Mouse (Mus musculus) liver, embryonic 14.5 days (tissue): Measurements from ENCODE around the gene Zcchc4. TPM values are rescaled to one million over a fixed set of nuclear protein-coding genes. Genes with fewer than 3 reads are reported as not detected.

Experiments used
- ATAC-seq: fragments of 200-750 bp; cut with Nextera tagmentation; 2 replicates; pipeline ENCODE4 v1.8.0; 2017; ENCODE audit warnings: moderate number of reproducible peaks, mild to moderate bottlenecking, moderate library complexity; ENCODE audit not compliant: insufficient read depth
- DNase-seq, 3 experiments: peaks; one replicate each; pipeline ENCODE4 v3.0.0-alpha.2; 2012 to 2013; ENCODE audit warnings: low read depth in 3 of 3, low spot score in 3 of 3
- H3K27ac ChIP-seq: fragments of 300-500 bp; sonication (generic); 2 replicates; pipeline ENCODE4 v1.5.1; 2014; ENCODE audit warnings: moderate library complexity, mild to moderate bottlenecking, control low read depth, inconsistent platforms
- H3K27me3 ChIP-seq: fragments of 300-500 bp; sonication (generic); 2 replicates; pipeline ENCODE4 v1.6.1; 2014; ENCODE audit warnings: mild to moderate bottlenecking, low read length, moderate library complexity; ENCODE audit not compliant: control insufficient read depth, insufficient read depth
- H3K36me3 ChIP-seq: fragments of 300-500 bp; sonication (generic); replicated peaks from 2 replicates; pipeline ENCODE4 v1.6.1; 2014; ENCODE audit warnings: low read depth; ENCODE audit not compliant: control insufficient read depth, insufficient read depth
- H3K4me1 ChIP-seq, 2 experiments: fragments of 200-500 bp in 1 of 2; fragments of 300-500 bp in 1 of 2; sonication (generic) in 1 of 2; replicated peaks; 2 replicates each; pipeline ENCODE4 v1.6.1; 2012 to 2014; ENCODE audit warnings: antibody characterized with exemption in 1 of 2, inconsistent platforms in 1 of 2, low read length in 1 of 2; ENCODE audit not compliant: control insufficient read depth in 2 of 2, insufficient read depth in 2 of 2
- H3K4me2 ChIP-seq: fragments of 300-500 bp; sonication (generic); 2 replicates; pipeline ENCODE4 v1.6.1; 2014; ENCODE audit warnings: low read depth, mild to moderate bottlenecking, control low read depth, moderate library complexity
- H3K4me3 ChIP-seq, 2 experiments: fragments of 200-500 bp in 1 of 2; fragments of 300-500 bp in 1 of 2; sonication (generic) in 1 of 2; 2 replicates each; pipeline ENCODE4 v1.5.1; 2012 to 2014; ENCODE audit warnings: low read depth in 2 of 2, low read length in 2 of 2, mild to moderate bottlenecking in 2 of 2, control low read depth in 1 of 2, inconsistent platforms in 1 of 2, moderate library complexity in 1 of 2; ENCODE audit not compliant: insufficient read depth in 1 of 2
- H3K9ac ChIP-seq: fragments of 300-500 bp; sonication (generic); replicated peaks from 2 replicates; pipeline ENCODE4 v1.6.1; 2014; ENCODE audit warnings: mild to moderate bottlenecking, control low read depth, moderate library complexity
- H3K9me3 ChIP-seq: fragments of 300-500 bp; sonication (generic); 2 replicates; pipeline ENCODE4 v1.6.1; 2016; ENCODE audit warnings: low read length, mixed read lengths; ENCODE audit not compliant: control insufficient read depth
- CTCF ChIP-seq: IDR thresholded peaks from 2 replicates; pipeline ENCODE4 v1.5.1; 2016; ENCODE audit warnings: antibody characterized with exemption, low read depth, control low read depth
- EP300 ChIP-seq: IDR thresholded peaks from 2 replicates; pipeline ENCODE4 v1.6.1; 2016; ENCODE audit warnings: antibody characterized with exemption, low read depth
- WGBS: fragments of 180-500 bp; shearing (Covaris S2); extraction: QIAGEN DNeasy Blood & Tissue Kit; methylation state at CpG from one replicate; pipeline ENCODE4 v1.1.7; 2014; ENCODE audit not compliant: insufficient replicate concordance; 5-methylcytosine and 5-hydroxymethylcytosine counted together
- polyA plus RNA-seq, 2 experiments: library from polyadenylated mRNA; depleted of rRNA in 1 of 2; stranded (reverse) in 1 of 2; unstranded in 1 of 2; fragments of >200 nt; fragmentation: Nextera tagmentation in 1 of 2; extraction: Ambion mirVana in 1 of 2; gene quantifications; 2 replicates each; pipeline versions ENCODE4 v1.2.1 to v1.2.3; 2012 to 2014

Zcchc4 gene
- polyA plus RNA-seq, 2 experiments, result 5.8 to 5.9 TPM

- DNase-seq, result no peak
- no peaks in the 10 kb centered on the region for H3K27me3 ChIP-seq
- 35% methylated on average over 7 of the region's 7 CpGs for WGBS
- H3K9ac ChIP-seq, result no peak overlapping the region
- no peak overlapping the region for H3K27ac ChIP-seq
- no peaks in the 10 kb centered on the region for H3K9me3 ChIP-seq
- no peak for ATAC-seq
- no peak overlapping the region for H3K4me2 ChIP-seq
- H3K36me3 ChIP-seq, result peaks cover 2% of the 10 kb centered on the region
- TF ChIP-seq CTCF (no peak), EP300 (0 out of 2 replicates have a peak, but pooled peaks have one; percentile 3)
- no peak overlapping the region for H3K4me3 ChIP-seq
- peaks cover 5 to 7% of the 10 kb centered on the region in 2 experiments for H3K4me1 ChIP-seq
Measured at GRCm38 (mm10) chr5:52786556-52787322, 11.5 kb downstream of the Zcchc4 start.

- TF ChIP-seq CTCF (no peak), EP300 (no peak)
- no peak overlapping the region for H3K9ac ChIP-seq
- peaks cover 9% of the 10 kb centered on the region for H3K36me3 ChIP-seq
- no peak overlapping the region for H3K4me3 ChIP-seq
- ATAC-seq (no peak), DNase-seq (no peak)
- no peak overlapping the region for H3K4me2 ChIP-seq
- WGBS, result 60% methylated on average over 9 of the region's 9 CpGs
- H3K9me3 ChIP-seq, result no peaks in the 10 kb centered on the region
- no peaks in the 10 kb centered on the region for H3K4me1 ChIP-seq
- H3K27ac ChIP-seq, result no peak overlapping the region
- no peaks in the 10 kb centered on the region for H3K27me3 ChIP-seq
Measured at GRCm38 (mm10) chr5:52793230-52793629, 18.0 kb downstream of the Zcchc4 start.

GRCm38 (mm10) chr5:52794109-52794508 lies 18.9 kb downstream of the Zcchc4 start:
- TF ChIP-seq EP300 (no peak), CTCF (no peak)
- Histone ChIP-seq H3K4me1 (no peaks in the 10 kb centered on the region), H3K27ac (no peak overlapping the region), H3K9ac (no peak overlapping the region), H3K27me3 (no peaks in the 10 kb centered on the region), H3K4me2 (no peak overlapping the region), H3K4me3 (no peak overlapping the region), H3K9me3 (no peaks in the 10 kb centered on the region), H3K36me3 (peaks cover 8% of the 10 kb centered on the region)
- DNase-seq (no peak), ATAC-seq (no peak)
- WGBS, result 80% methylated on average over 9 of the region's 9 CpGs

GRCm38 (mm10) chr5:52799274-52799985 lies 24.2 kb downstream of the Zcchc4 start:
- TF ChIP-seq EP300 (no peak), CTCF (no peak)
- no peak for ATAC-seq
- no peaks in the 10 kb centered on the region for H3K27me3 ChIP-seq
- peaks cover 8% of the 10 kb centered on the region for H3K36me3 ChIP-seq
- DNase-seq, result no peak
- no peak overlapping the region for H3K4me2 ChIP-seq
- WGBS, result 77% methylated on average over 12 of the region's 12 CpGs
- H3K4me1 ChIP-seq, result no peaks in the 10 kb centered on the region
- H3K9me3 ChIP-seq, result no peaks in the 10 kb centered on the region
- no peak overlapping the region for H3K4me3 ChIP-seq
- H3K27ac ChIP-seq, result no peak overlapping the region
- H3K9ac ChIP-seq, result no peak overlapping the region

- H3K4me1 ChIP-seq, result no peaks in the 10 kb centered on the region
- no peak overlapping the region for H3K9ac ChIP-seq
- no peak overlapping the region for H3K27ac ChIP-seq
- 70% methylated on average over 4 of the region's 4 CpGs for WGBS
- no peak overlapping the region for H3K4me3 ChIP-seq
- H3K9me3 ChIP-seq, result no peaks in the 10 kb centered on the region
- no peak for DNase-seq
- ATAC-seq, result no peak
- no peak overlapping the region for H3K4me2 ChIP-seq
- TF ChIP-seq CTCF, result no peak
- no peak for TF ChIP-seq EP300
- no peaks in the 10 kb centered on the region for H3K27me3 ChIP-seq
- H3K36me3 ChIP-seq, result peaks cover 2% of the 10 kb centered on the region
Measured at GRCm38 (mm10) chr5:52805801-52806200, 30.6 kb downstream of the Zcchc4 start.
